Mouse (Mus musculus) bone marrow, adult 2 months (tissue): ENCODE results near the gene Qrich1. TPM values are rescaled to one million over a fixed set of nuclear protein-coding genes. Genes with fewer than 3 reads are reported as not detected.

Experiments used
- H3K27ac ChIP-seq: fragments of 200-500 bp; 2 replicates; pipeline ENCODE4 v1.5.1; 2012; ENCODE audit warnings: low read depth, mild to moderate bottlenecking, control low read depth, inconsistent platforms, low read length; ENCODE audit not compliant: control insufficient read depth, poor library complexity, insufficient read depth
- H3K4me1 ChIP-seq: fragments of 200-500 bp; 2 replicates; pipeline ENCODE4 v1.6.1; 2011; ENCODE audit warnings: low read length; ENCODE audit not compliant: control insufficient read depth, insufficient read depth
- H3K4me3 ChIP-seq: fragments of 200-500 bp; replicated peaks from 2 replicates; pipeline ENCODE3; 2011; ENCODE audit warnings: mild to moderate bottlenecking, low read depth, low read length, control low read depth; ENCODE audit not compliant: control insufficient read depth
- CTCF ChIP-seq: fragments of 200-500 bp; IDR thresholded peaks from 2 replicates; pipeline ENCODE4 v1.5.1; 2011; ENCODE audit warnings: low read length, control low read depth; ENCODE audit not compliant: control insufficient read depth, insufficient read depth
- POLR2A ChIP-seq: fragments of 200-500 bp; IDR thresholded peaks from 2 replicates; pipeline ENCODE4 v1.6.1; 2011; ENCODE audit warnings: low read depth, mild to moderate bottlenecking, control low read depth, low read length, borderline replicate concordance; ENCODE audit not compliant: control insufficient read depth
- WGBS: fragments of 180-500 bp; shearing (Covaris S2); methylation state at CpG from one replicate; pipeline ENCODE4 v1.1.7; 2018; 5-methylcytosine and 5-hydroxymethylcytosine counted together
- polyA plus RNA-seq: library from polyadenylated mRNA; stranded (reverse); fragments of >200 nt; gene quantifications from 2 replicates; pipeline ENCODE4 v1.2.4, GENCODE M21; 2011; ENCODE audit warnings: low replicate concordance; ENCODE audit not compliant: missing spikeins, insufficient read depth, insufficient read length

Gene Qrich1
- polyA plus RNA-seq, 1 experiment, result 50.5 TPM

DNA sequence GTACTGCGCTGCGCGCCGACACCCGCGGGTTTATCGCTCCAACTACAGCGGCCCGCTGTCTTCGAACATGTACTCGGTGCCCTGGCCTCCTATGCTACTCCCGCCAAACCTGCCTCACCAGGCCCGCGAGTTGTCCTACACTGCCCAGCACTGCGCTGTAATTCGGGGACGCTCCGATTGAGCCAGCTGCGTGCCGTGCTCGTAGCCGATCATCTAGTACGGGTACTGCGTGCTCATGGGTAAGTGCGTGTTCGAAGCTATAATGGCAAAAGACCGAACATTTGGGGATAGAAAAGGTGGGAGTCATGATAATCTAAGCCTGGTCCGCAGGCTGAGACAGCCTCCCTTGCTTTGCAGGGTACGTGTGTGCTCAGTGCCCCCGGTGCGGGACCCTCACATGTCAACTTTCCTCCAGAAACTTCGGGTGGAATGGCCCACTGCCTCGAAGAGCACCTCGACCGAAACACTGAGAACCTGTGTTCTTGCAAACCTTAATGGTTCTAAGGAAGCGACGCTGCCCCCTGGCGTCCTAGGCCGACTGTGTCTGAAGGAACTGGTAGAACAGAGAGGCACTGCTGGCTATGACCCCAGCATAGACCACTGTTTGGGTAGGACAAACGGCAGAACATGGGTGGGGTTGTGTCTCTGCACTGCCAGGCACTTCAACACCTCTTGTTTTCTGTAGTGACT, 53.7 kb downstream of the Qrich1 start:
- Histone ChIP-seq H3K4me1 (peaks cover 10% of the 10 kb centered on the region; the same call in 1 of the 2 replicates), H3K27ac (peak overlapping the region; percentile 65), H3K4me3 (peak overlapping the region; percentile 86)
- TF ChIP-seq CTCF (peak; percentile 87), POLR2A (no peak)
- under 1% methylated on average over 40 of the region's 40 CpGs for WGBS

GRCm38 (mm10) chr9:108571401-108571973, 54.9 kb downstream of the Qrich1 start:
- peaks cover 6% of the 10 kb centered on the region; the same call in 1 of the 2 replicates for H3K4me1 ChIP-seq
- 91% methylated on average over 16 of the region's 16 CpGs for WGBS
- H3K27ac ChIP-seq, result no peak overlapping the region

GRCm38 (mm10) chr9:108572321-108572720, 55.7 kb downstream of the Qrich1 start:
- peaks cover 6% of the 10 kb centered on the region; the same call in 1 of the 2 replicates for H3K4me1 ChIP-seq
- WGBS, result 78% methylated on average over 10 of the region's 10 CpGs
- TF ChIP-seq POLR2A (no peak), CTCF (no peak)
- no peak overlapping the region for H3K4me3 ChIP-seq
- no peak overlapping the region for H3K27ac ChIP-seq

More at GRCm38 (mm10) chr9:108571401-108571973, 54.9 kb downstream of the Qrich1 start:
- no peak overlapping the region for H3K4me3 ChIP-seq
- TF ChIP-seq CTCF, result no peak
- no peak for TF ChIP-seq POLR2A

DNA sequence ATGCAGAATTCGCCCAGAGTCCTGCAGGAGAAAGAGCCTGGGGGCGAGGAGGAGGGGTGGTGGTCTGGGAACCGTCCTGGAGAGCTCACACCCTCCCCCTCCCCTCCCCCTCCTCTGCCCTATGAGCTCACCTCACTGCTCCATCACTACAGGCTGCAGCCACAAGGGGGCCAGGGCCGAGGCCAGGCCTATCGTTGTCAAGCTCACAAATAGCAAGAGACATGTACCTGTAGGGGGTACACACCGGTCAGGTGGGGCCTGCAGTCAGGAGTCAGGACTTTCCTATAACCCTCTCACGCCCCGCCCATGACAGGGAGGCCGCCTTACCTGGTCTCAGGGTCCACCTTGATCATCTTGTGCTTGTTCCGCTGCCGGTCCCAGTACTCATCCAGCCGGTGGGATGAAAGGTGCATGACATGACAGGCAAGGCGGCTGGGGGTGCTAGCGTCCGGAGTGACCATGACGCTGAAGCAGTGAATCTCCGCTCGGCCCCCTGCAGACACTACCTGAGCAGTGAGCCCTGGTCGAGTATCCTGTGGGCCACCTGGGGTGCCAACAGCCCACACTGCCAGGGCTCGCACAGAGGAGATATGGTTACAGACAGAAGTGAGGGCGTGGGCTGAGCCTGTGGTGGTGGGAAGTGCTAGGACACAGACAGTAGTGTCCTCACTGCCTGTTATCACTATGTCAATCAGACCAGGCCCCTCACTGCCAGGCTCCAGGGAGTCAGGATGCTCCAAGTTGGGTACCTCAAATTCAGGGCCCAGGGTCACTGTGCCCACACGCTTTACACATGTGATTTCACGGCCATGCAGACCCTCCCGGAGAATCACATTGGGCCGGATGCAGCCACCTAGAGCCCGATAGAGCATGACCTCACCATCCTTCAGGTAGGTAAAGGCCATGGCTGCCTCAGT, 57.4 kb downstream of the Qrich1 start:
- peak; percentile 54; the same call in 1 of the 2 replicates for TF ChIP-seq CTCF
- no peak for TF ChIP-seq POLR2A
- Histone ChIP-seq H3K4me3 (no peak overlapping the region), H3K27ac (no peak overlapping the region), H3K4me1 (peaks cover 4% of the 10 kb centered on the region)
- 75% methylated on average over 26 of the region's 26 CpGs for WGBS

DNA sequence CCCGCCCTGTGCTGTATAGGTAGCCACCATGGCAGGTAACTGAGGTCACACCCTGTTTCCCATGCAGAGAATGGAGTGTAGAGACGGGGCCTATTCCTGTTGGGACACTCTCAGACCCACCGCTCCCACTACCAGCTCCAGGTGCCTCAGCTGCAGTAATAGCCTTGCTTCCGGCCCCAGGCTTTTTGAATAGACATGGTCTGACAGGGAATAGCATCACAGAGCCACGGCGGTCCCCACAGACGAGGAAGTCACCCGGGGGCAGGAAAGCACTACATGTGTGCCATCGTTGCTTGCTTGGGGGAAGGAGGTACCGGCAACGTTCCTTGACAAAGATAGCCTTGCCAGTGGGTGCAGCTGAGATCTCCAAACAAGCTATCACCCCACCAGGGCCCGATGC, 58.3 kb downstream of the Qrich1 start:
- no peak for TF ChIP-seq CTCF
- TF ChIP-seq POLR2A, result no peak
- 78% methylated on average over 12 of the region's 12 CpGs for WGBS
- peaks cover 4% of the 10 kb centered on the region for H3K4me1 ChIP-seq

GRCm38 (mm10) chr9:108575321-108576297, 59.0 kb downstream of the Qrich1 start:
- Histone ChIP-seq H3K4me1 (peaks cover 3% of the 10 kb centered on the region), H3K27ac (no peak overlapping the region), H3K4me3 (no peak overlapping the region)
- TF ChIP-seq CTCF, result no peak
- TF ChIP-seq POLR2A, result no peak
- 89% methylated on average over 37 of the region's 37 CpGs for WGBS

More for the DNA sequence above, 58.3 kb downstream of the Qrich1 start:
- H3K4me3 ChIP-seq, result no peak overlapping the region
- H3K27ac ChIP-seq, result no peak overlapping the region

DNA sequence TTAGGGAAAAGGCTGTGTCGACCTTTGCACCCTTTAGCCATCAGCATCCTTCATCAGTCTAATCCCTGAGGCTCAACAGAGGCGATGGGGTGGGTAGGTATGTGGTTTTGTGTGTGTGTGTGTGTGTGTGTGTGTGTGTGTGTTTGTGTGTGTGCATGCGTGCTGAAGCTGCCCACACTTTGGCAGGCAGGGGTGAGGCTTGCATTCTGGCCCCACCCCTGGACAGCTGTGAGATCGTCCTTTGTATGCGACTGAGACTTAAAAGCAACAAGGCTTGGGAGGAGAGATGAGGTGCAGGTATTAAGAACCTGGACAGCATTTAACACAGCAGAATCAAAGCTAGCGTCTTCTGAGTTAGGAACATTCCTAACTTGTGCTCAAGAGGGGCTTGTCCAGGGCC, 60.4 kb downstream of the Qrich1 start:
- peaks cover 2% of the 10 kb centered on the region for H3K4me1 ChIP-seq

More for the DNA sequence above, 60.4 kb downstream of the Qrich1 start:
- Histone ChIP-seq H3K4me3 (no peak overlapping the region), H3K27ac (no peak overlapping the region)
- no peak for TF ChIP-seq CTCF
- 60% methylated on average over 6 of the region's 6 CpGs for WGBS
